Mouse (Mus musculus): Measurements from ENCODE around the gene Gm5414.

- TF ChIP-seq POLR2A (IDR thresholded peaks at IDR 0.05; ENCODE audit: borderline replicate concordance, low read depth, low read length) (no peak), CTCF (IDR thresholded peaks at IDR 0.05; ENCODE audit: low read depth, low read length) (no peak)
Measured at GRCm38 (mm10) chr15:101584456-101584855, 43.5 kb downstream of the Gm5414 start.
